Mouse (Mus musculus) WW6 (cell line): ENCODE results near the gene Exoc6b.

Experiments used
- DNase-seq: peaks from one replicate; pipeline ENCODE4 v3.0.0-alpha.2; 2013; ENCODE audit warnings: low read depth, low spot score

The Exoc6b gene

DNA sequence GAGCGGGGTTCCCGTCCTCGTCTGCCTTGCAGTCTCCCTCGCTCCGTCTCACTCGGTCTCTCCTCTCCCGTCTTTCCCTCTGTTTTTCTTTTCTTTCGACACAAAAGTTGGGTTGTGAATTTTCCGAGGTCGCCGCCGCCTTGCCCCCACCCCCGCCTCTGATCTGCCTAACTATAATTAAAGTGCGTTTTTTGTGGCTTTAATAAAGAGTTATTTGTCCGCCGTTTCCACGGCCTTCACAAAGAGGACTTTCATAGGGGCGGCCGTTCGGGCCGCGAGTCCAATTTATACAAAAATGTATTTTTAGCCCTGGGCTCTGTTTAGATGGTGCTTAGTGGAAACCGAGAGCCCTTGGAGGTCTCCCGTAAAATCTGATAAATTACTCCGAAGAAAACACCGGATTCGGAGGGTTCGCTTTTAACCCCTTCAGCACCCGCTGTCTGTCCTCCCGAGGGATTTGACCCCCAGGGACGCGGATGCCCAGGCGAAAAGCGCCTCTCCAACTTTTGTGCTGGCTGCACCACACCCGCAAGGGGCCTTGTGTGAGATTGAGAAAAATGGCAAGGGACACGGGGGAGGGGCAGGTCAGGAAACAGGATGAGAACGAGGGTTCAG is 483.5 kb downstream of the Exoc6b start:
- no peak for DNase-seq

- no peak for DNase-seq
Observed at GRCm38 (mm10) chr6:84584783-84585685, 484.3 kb downstream of the Exoc6b start.

GRCm38 (mm10) chr6:84583841-84584782 is 485.2 kb downstream of the Exoc6b start:
- DNase-seq: no peak

GRCm38 (mm10) chr6:84583371-84583770 is 485.9 kb downstream of the Exoc6b start:
- DNase-seq: no peak

- DNase-seq: no peak
Observed at GRCm38 (mm10) chr6:84582826-84583225, 486.5 kb downstream of the Exoc6b start.

DNA sequence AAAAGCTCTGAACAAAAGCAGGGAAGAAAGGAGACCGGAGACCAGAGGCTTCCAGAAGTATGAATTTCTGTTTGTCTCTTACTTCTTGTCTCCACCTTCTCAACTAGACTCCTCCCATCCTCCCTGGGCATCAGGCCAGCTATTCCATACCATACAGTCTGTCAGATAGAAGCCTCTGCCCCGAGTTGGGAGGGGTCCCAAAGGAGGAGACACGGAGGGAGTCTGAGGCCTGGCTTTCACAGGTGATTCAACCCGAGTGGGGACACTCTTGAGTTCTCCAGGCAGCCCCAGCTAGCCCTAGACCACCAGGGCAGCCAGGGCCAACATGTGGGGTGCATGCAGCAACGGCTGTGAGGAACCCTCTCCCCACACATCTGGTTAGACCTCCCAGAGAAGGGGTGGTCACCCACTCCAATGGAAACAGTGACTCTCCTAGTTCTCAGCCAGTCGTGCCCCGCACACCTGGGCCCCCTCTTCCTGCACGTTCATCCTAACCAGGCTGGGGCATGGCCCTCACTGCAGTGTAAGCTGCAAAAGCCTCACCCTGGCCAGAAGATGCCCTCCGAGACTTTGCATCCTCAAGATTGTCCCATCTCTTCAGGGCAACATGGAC is 487.4 kb downstream of the Exoc6b start:
- no peak for DNase-seq

- no peak for DNase-seq
Observed at GRCm38 (mm10) chr6:84580979-84581832, 488.1 kb downstream of the Exoc6b start.

GRCm38 (mm10) chr6:84579508-84579907 is 489.8 kb downstream of the Exoc6b start:
- DNase-seq: no peak

DNA sequence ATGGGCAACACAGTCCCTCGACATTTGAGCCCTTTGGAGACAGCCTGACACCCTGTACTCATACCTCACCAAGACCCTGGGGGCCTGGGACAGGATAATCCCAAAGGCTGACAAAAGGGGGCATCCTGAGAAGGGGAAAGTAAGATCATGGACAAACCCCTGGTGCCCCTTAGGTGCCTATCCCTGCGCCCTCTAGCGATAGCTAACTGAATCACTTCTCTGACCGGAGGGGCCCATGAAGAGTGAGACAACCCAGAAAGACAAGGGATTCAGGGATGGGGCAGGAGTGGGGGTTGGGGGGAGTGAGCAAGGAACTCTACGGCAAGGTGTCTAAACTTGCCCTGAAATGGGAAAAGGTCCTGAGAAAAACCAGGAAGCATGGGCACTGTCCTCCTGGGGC is 490.4 kb downstream of the Exoc6b start:
- no peak for DNase-seq

- no peak for DNase-seq
Observed at GRCm38 (mm10) chr6:84577898-84578297, 491.4 kb downstream of the Exoc6b start.

- no peak for DNase-seq
Observed at GRCm38 (mm10) chr6:84573905-84574660, 495.2 kb downstream of the Exoc6b start.

DNA sequence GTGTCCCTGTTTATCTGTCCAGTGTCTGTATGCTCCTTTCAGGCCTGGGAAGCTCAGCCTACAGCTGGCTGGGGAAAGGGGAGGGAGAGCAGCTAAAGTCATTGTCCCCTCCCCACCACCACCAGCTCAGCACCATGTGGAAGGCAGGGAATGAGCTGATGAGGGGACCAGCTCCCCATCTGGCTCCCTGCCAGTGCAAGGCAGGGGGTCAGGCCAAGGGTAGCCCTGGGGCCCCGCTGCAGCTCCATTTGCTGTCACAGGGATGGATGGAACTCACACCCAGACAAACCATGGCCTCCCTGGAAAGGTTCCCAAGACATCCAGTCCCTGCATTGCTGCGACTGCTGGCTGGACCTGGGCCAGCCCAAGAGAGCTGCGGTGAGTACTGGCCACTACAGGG is 499.3 kb downstream of the Exoc6b start:
- DNase-seq: no peak

DNA sequence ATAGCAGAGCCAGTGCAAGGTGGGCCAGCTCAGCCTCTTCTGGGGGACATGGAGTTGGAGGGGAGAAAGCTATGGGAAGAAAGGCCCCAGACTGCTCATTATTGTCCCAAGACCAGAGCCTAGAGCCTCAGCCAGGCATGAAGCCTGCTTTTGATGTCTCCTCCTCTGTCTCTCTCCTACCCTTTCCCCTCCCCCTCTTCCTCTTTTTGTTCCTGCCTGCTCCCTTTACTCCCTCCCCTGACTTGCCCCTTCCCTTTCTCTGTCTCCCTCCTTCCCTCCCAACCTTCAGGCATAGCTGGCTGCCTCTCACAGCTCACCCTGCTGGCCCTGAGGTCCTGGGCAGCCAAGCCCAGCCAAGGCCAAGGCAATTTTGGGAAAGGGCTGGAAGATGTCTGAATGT is 499.7 kb downstream of the Exoc6b start:
- no peak for DNase-seq

- no peak for DNase-seq
Observed at GRCm38 (mm10) chr6:84568880-84569279, 500.4 kb downstream of the Exoc6b start.
